Mouse (Mus musculus) cerebellum, adult 9-11 months (tissue): ENCODE data around the gene Hectd2.

ENCODE experiments used
- DNase-seq: peaks from one replicate; pipeline ENCODE4 v3.0.0; 2022

The Hectd2 gene

DNA sequence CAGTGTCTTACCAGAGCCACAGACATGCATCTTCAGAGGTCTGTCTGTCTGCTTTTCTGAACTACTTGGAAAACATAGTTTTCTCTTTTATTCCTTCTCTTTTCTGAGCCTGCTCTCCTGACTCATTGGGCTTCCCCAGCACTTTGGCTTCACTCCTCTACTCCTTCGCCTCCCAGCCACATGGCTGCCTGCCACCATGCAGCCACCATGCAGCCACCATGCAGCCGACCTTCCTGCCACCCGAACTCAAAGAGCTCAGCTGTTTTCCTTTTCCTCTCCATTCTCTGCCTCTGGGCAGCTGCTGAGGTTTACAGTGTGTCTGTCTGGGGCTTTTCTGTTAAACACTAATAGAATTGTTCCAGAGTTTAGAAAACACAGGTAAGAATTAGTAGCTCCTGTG, 19.5 kb downstream of the Hectd2 start:
- no peak for DNase-seq

DNA sequence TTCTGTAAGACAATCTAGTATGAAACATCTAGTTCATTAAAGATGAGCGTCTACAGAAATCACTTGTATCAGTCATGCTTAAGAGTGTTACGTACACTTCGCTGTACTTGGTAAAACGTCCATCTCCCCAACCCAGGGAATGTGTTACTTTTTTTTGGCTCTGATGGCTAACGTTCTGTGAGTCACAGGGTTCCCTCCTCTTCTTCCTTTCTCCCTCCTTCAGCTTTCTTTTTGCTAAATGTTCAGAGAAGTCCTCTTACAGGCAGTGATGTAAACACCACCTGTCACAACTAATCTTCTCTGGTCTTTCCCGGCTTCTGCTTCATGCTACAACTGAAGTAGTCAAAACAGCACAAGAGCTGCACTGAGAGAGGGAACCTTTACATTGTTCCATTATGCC, 20.7 kb downstream of the Hectd2 start:
- DNase-seq: no peak

DNA sequence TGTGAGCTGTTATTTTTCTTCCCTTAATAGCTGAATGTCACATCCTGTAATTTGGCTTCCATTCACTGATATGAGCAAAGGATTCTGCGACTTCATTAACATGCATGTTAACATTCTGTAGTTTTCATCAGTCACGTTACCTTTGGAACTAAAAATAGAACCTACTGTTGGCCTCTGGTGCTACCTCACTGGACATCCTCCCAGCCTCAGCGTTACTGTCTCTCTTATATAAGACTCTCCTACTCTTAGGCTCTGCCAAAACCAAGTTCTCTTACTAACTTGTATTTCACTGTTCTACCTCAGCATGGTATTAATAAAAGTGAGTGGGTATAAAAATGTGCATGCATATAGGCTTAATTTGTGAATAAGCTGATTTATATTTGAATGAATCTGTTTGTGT, 26.4 kb downstream of the Hectd2 start:
- peak; percentile 34 for DNase-seq

DNA sequence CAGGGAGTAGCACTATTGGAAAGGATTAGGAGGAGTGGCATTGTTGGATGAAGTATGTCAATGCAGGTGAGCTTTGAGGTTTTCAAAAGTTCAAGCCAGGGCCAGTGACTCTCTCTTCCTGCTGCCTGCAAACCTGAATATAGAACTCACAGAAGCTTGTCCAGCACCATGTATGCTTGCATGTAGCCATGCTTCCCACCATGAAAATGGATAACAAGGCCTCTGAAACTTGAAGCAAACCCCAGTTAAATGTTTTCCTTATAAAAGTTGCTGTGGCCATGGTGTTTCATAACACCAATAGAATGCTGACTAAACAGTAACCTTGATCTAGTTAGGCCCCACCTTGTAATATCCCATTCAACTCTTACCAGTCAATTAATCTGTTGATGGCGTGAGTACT, 27.7 kb downstream of the Hectd2 start:
- no peak for DNase-seq

DNA sequence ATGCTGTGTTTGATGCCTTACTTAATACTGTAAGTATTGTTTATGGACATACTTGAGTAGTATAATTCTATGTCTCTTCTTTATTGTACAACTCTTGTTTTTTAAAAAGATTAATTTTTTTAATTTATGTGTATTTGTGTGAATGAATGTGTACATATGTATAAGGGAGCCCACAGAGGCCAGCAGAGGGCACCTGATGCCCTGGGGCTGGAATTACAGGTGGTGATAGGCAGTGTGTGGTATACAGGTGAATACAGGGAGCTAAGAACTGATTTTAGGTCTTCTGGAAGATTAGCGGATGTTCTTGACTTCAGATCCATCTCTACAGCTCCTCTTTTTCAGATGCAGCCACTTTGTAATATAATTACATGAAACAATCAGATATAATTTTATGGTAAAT, 31.1 kb downstream of the Hectd2 start:
- DNase-seq: no peak

DNA sequence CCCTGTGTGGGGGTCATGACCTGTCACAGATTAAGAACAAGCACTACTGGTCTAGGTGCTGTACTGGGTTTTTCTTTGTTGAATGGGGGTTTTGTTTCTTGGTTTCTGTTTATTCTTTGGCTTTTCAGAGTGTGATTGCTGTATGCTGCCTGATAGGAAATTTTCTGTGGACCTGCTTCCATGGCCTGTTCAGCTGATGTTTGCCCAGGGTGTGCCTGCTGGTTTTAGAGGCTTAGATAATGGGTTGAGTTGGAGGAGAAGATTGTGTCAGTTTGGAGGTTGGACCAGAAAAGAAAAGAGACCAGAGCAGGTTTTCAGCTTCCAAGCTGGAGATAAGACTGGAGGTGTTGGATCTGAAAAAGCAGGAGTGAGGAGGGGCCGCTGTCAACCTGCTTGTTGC, 40.0 kb downstream of the Hectd2 start:
- no peak for DNase-seq

DNA sequence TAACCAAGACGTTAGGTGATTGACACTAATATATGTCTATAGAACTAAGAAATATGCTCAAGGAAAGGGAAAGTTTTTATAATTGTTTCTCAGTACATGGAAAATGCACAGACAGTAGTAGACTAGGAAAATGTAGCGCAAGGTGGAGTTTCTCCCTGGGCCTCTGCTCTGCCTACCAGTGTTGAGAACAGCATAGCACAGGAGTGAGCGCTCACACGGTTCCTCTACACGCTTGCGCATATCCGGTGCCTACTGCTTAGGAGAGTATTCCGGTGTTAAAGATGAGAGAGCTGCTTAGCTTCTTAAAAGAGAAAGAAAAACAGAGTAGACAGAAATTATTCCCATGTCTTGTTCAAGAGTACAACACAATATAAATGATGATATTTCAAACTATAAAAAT, 47.4 kb downstream of the Hectd2 start:
- no peak for DNase-seq

DNA sequence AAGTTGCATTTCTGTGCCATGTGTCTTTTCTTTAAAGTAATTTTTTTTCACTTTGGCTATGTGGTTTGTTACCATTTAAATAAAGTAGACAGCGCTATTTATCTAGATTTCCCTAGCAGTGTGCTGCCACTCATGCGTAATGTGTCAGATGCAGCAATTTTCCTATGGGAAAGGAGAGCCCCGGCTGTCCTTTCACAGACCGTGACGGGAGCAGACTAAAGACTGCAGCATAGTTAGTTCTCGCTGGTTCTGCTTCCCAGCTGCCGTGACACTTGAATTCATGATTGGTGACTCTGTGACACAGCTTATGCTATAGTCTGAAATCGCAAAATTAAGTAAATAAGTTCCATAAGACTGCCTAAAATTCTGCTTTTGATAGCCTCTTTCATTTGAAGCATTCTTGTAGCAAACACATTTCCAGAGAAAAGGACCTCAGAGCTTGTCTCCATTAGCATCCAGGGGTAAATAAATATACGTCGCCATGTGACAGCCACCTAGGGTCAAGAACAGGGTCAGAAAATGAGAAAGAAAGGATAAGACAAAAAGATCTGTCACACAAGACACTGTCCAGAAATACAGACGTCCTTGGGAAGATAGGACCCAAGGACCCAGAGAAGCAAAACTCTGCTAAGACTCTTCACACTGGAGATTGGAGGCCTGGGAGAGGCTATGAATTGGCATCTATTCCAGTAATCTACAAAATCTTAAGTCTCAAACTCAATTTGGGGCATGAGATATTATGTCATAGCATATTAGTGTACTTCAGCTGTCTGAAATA, 48.3 kb downstream of the Hectd2 start:
- no peak for DNase-seq

DNA sequence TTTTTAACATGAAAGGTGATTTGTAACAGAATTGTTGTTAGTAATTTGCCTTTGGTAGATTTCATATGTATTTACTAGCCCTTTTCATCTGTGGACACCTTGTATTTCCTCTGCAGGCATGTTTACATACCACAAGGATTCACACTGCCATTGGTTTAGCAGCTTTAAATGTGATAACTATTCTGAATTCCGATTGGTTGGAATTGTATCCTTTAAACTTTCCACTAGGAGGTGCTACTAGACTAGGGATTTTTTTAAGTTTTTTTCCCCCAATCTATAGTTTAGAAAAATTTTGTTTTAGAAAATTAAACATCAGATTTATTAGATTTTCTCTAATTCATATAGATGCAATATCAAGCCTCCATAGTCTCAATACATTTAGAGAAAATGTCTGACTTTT, 51.8 kb downstream of the Hectd2 start:
- no peak for DNase-seq

DNA sequence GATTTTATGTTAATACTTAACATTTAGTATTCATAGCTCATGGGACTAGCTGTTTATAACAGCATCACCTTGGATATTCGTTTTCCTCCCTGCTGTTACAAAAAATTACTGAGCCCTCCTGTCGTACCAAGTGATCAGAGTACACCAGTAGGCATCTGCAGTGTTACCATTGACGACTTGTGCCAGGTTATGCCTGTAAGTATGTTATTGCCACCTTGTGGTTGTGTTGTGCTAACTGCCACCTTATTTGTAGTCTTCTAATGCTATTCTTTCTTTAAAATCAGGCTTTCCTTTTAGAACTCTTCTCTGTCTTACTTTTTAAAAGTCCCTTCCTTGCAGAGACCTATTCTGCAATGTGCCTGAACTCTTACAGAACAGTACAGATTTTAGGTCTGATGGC, 54.8 kb downstream of the Hectd2 start:
- no peak for DNase-seq

DNA sequence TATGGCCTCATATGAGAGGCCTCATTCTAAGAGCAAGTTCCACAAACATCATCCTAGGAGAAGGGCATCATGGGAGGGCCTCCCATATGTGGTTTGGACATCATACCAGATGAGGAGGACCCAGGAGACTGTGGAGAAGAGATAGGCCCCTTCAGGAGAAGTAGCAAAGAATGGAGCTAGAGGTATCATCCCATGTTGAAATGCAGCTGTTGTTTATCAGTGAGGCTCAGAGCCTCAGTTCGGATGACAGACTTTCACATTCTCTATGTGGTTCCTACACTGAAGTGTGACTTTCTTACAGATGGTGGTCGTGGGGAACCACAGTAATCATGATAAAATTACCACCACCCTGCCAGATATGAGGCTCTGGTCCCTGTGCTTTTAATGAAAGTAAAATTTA, 55.9 kb downstream of the Hectd2 start:
- DNase-seq: no peak

DNA sequence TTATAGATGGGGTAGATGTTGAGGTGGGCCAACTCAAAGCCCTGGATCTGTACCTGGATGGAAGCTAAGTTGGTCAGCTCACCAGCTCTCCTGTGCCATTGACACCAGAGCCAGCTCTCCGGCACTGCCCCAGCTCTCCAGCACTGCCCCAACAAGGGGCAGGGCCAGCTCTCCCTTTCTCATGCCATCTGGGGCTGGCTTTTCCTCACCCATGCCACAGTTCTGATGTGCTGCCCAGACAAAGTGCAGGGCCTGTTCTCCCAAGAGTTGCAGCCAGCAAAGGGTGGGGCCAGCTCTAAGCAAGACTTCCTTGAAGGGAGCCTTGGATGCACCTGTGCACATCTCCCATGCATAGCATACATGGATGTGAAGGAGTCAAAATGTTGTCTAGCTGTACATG, 71.5 kb downstream of the Hectd2 start:
- DNase-seq: no peak

DNA sequence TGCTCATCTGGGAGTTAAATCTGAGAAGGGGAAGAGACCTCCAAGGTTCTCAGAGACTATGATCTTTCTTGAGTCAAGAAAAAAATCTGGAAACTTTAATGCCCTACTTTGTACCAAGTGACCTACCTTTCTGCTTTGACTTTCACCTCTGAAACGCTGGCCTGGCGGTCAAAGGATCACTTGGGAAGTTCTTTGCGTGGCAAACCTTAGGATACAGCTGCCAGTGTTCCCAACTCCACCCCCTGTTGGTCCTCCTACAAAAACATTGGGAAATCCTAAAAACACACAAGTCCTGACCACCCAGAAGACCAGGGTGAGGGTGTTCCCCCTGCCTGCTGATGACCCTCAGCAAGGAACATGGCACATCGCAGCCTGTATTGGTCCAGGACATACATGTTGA, 72.4 kb downstream of the Hectd2 start:
- no peak for DNase-seq

DNA sequence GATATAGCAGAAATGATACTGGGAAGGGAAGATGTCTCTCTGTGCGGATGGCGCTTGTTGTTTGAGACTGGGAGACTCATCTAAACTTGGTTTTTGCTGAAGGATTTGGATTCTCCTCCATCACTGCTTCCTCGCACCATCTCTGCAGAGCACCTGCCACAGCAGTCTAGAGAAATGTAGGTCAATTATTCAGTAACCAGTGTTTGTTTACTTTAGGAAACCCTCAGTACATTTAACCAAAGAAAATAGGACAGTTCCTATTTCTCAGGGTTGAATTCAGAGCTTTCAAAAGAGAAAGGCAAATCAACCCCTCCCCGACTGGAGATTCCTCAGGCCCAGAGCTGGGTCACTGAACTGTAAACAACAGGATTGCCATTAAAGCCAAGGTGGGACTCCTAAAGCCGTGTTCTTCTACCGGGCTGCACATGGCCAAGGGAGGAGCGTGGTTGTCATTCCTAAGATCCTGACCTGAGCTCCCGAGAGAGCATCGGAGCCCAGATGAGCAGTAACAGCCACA, 75.0 kb downstream of the Hectd2 start:
- DNase-seq: no peak

DNA sequence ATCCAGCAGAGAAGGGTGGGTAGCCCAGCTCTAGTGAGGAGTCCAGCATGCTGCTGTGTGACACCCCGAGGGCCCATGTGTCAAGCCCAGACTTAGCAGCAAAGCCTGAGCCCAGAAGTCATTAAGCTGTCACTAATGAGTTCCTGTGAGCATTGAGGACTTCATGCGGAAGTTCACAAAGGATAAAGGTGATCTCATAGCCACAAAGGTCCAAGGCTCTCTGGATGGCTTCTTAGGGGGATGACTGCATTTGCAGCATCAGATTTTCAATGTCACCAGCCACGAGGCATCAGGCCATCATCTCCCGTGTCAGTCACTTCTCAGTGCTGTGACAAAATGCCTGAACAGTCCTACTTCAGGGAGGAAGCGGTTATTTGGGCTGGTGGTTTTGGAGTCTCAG, 75.9 kb downstream of the Hectd2 start:
- DNase-seq: no peak

DNA sequence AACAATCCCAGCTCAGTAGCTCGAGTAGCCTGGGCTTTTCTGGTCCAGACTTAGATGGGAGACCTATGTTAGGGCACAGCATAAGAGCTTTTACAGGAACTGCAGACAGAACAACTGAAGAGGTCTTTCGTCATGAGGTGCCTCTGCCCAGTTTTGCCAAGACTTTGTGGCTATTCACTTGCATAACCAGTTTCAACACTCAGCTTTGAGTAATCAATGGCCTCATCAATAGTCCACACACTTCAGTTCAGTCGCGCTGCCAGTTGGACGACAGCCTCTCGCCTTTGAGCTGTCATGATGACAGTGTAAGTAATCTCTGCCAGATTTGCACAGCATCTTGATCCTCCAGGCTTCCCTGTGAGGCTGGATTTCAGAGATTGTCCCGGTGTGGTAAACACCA, 80.3 kb downstream of the Hectd2 start:
- no peak for DNase-seq

DNA sequence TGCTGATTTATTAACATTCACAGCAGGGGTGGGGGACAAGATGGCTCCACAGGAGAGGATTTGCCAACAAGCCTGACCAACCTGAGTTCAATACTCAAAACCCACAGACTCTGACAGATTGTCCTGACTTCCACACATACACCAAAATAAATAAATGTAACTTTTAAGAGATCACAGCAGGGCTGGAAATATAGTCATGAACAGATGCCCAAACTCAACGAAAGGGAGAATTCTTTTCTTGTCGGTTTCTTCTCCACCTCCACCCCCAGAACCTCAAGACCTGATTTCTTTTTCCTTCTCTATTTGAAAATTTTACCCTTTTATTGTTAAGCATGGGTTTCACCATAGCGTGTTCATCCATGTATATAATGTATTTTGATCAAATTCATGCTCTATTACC, 82.8 kb downstream of the Hectd2 start:
- no peak for DNase-seq

DNA sequence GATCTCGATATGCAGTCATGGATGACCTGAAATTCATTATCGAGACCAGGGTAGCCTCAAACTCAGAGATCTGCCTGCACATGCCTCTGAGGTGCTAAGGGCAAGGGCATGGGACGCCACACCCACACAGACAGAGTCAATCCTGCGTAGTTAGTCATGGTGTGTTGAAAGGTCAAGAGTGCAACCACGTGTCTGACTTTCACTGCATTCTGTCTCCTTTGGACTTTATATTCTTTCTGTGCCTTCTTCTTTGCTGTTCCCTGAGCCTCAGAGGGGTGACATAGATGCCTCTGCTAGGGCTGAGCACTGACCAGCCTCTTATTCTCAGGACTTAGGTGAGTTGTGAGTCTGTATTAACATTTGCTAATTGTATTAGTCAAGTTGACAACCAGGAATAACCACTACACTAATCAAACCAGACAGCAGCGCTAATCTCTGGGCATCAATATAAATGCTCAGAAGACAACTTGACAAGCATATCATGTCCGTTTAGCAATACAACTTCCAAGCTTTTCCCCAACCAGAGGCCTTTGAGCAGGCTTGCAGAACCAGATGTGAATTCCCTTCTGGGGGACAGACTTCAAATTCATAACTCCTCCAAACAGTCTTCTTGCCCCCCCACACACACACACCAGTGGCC, 83.6 kb downstream of the Hectd2 start:
- no peak for DNase-seq

DNA sequence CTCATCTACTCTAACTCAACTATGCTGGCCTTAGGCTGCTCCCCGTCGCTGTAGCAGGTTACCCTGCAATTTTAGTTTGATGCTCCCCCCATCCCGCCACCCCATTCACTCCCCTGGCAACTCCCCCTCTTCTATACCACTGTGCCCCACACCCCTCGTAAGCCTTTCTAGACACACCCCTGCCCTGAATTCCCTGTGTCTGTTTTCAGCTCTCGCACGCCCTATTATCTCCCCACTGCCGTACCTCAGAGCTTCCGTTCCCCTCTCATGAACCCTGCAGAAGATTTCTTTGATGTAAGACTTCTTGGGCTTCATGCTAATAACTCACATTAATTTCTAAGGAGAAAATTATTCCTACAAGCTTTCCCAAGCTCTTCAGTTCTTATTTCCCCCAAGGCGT, 84.6 kb downstream of the Hectd2 start:
- DNase-seq: no peak

DNA sequence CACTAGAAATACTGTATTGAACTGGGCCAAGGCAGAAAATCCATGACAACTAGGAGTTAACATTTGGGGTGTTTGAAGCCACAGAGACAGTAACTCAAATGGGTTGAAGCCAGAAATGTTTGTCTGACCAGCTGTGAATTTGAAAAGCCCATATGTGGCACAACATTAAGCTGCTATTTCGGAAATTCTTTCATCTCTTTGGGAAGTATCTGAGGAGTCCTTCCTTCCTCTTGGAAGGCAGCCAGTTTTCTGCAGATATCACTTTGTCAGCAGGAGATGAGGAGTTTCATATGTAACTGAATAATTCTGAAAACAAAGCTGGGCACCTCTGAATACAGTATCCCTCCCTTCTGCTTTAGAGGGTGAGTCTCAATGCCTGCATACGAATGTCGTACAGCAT, 86.7 kb downstream of the Hectd2 start:
- DNase-seq: no peak

DNA sequence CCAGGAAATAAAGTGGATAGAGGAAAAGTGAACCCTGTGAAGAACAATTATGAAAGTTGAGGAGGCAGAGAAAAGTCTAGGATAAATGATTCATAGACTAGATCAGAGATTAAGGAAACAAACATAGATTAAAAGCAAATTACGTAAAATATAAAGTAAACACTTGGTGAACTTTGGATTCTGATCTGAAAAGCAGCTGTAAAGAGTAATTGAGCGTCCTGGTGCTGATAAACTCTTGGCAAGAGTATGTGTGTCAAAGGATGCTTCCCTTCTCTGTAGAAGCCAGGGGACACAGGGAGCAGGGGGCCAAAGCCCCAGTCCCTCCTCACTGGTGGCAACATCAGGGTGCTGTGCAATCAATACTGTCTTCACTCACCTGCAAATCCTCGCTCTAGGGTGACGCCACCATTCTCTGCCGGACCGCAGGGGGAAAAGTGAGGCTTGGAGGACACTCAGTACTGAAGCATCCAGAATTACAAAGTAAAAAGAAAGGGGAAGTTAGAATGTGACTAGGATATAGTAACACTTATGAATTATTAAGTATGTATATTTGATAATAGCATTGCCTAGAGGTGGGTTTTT, 91.0 kb downstream of the Hectd2 start:
- DNase-seq: no peak

DNA sequence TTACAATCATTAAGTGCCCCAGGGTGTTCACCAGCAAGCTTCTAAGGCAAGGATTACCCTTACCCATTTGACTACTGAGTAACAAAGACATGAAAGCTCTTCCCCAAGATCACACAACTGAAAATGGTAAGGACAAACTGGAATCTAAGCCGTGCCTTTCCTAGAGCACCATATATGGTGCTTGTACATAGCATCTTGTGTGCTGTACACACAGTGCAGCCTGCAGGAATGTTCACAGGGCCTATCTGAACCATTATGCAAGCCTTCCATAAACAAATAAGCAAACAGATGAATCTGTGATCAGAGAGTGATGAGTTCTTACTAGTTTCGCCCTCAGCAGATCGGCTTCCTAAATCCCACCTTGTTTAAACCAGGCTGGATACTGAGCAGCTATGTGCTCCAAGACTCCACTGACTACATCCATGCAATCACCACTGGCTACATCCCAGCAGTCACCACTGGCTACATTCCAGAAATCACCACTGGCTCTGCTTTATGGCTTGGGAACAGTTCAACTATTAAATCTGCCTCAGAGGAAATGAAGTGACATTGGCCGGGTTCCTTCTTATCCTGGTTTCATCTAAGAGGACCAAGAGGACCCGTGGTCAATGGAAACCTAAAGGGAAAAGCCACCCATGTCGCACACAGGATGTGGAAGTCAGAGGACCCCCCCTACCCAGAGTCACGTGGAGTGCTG, 91.8 kb downstream of the Hectd2 start:
- DNase-seq: no peak

DNA sequence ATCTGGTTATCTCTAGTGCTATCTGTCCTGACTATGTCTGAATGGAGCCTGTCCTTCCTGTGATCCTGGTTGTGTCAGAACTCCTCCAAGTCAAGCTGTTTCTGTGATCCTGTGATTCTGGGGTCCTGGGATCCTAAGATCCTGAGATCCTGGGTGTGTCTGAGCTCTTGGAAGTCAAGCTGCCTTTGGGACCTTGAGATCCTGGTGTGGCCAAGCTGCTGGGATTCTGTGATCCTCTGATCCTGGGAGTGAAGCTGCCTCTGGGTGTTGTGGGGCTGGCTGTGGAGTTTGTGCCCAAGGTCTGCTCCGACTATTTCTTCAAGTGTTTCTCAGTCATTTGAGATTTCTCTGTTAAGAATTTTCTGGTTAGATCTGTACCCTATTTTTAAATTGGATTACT, 98.2 kb downstream of the Hectd2 start:
- no peak for DNase-seq

DNA sequence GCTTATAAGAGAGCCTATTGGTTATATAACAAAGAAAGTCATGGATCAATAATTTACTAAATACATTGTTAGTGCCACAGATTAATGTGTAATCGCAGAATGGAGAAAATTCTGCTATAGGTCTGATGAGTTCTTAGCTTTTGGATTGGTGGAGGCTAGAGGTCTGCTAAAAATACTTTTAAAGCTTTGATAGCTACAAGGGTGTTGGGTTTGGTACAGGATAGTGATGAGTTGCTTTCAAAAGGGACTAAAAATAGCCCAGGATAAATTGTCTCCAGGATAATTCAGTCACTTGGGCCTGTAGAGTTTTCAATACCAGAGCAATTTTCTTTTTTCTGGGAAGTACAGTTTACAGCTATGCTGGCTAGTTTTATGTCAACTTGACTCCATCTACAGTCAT, 108.3 kb downstream of the Hectd2 start:
- DNase-seq: no peak
